Mouse (Mus musculus) C3H10T1/2 (cell line): Measurements from ENCODE around the gene Pdcd10. TPM values are rescaled to one million over a fixed set of nuclear protein-coding genes. Genes with fewer than 3 reads are reported as not detected.

ENCODE experiments used
- polyA plus RNA-seq, 2 experiments: library from polyadenylated mRNA; unstranded; fragments of >200 nt; fragmentation: generic; extraction: Trizol; gene quantifications; one replicate each; pipeline ENCODE4 v1.2.1; 2012; ENCODE audit warnings: missing spikeins in 2 of 2

Gene Pdcd10
- 10 to 100 TPM in 1 of 2 experiments, 1 to 10 TPM in 1; 1.3 to 10.5 TPM for polyA plus RNA-seq

GRCm38 (mm10) chr3:75556695-75557291 lies at the start of gene Pdcd10:
Gene Pdcd10 (minus strand): TSS chr3:75556856.

GRCm38 (mm10) chr3:75557292-75557691 lies 636 bp upstream of the Pdcd10 start, which contains the start of gene Serpini1:
Gene Serpini1 (plus strand): TSS chr3:75557547.

DNA sequence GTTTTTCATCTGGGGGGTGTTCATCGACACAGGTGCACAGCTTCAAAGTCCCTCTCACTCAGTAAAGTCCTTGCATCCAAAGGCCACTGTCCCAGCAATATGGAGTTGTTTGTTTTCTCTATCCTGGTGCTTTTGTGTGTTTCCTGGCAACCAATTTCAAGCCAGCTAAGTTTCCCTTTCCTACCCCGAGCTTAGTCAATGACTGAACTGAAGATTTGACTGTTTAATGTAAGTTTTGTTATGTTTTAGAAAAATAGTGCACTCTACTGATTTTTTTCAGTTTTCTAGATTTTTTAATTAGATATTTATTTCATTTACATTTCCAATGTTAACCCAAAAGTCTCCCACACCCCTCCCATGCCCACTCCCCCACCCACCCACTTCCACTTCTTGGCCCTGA lies 74.6 kb downstream of the Pdcd10 start, which contains the start of gene Wdr49:
Gene Wdr49, minus strand, starts transcription at position 101 of the 400 bp plus-strand sequence.

Other genes with a start within 250 kb of the Pdcd10 start
- gene Wdr49, start 74.7 kb downstream of the Pdcd10 start, polyA plus RNA-seq = not detected
- gene Serpini1, start 691 bp upstream of the Pdcd10 start, polyA plus RNA-seq = under 1 TPM; 0.01 to 0.21 TPM
- gene Gm29133, start 191.3 kb upstream of the Pdcd10 start, polyA plus RNA-seq = not detected